Mouse (Mus musculus) heart, postnatal 0 days (tissue): ENCODE results near the gene Nutm1. TPM values are rescaled to one million over a fixed set of nuclear protein-coding genes. Genes with fewer than 3 reads are reported as not detected.

Experiments used
- ATAC-seq: fragments of 200-750 bp; cut with Nextera tagmentation; 2 replicates; pipeline ENCODE4 v1.8.0; 2017; ENCODE audit warnings: low read depth, moderate number of reproducible peaks, moderate library complexity; ENCODE audit not compliant: insufficient read depth
- DNase-seq: peaks from one replicate; pipeline ENCODE4 v3.0.0-alpha.2; 2016; ENCODE audit warnings: low spot score
- H3K27ac ChIP-seq: fragments of 300-500 bp; sonication (generic); 2 replicates; pipeline ENCODE4 v1.5.1; 2014; ENCODE audit warnings: low read depth, mild to moderate bottlenecking
- H3K27me3 ChIP-seq: fragments of 300-500 bp; sonication (generic); 2 replicates; pipeline ENCODE4 v1.6.1; 2014; ENCODE audit warnings: low read length, mixed read lengths; ENCODE audit not compliant: control insufficient read depth, insufficient read depth
- H3K36me3 ChIP-seq: fragments of 300-500 bp; sonication (generic); replicated peaks from 2 replicates; pipeline ENCODE4 v1.6.1; 2014; ENCODE audit warnings: low read length, mixed read lengths; ENCODE audit not compliant: control insufficient read depth, insufficient read depth
- H3K4me1 ChIP-seq: fragments of 300-500 bp; sonication (generic); 2 replicates; pipeline ENCODE4 v1.6.1; 2014; ENCODE audit warnings: antibody characterized with exemption; ENCODE audit not compliant: control insufficient read depth, insufficient read depth
- H3K4me2 ChIP-seq: fragments of 300-500 bp; sonication (generic); 2 replicates; pipeline ENCODE4 v1.6.1; 2014; ENCODE audit warnings: low read depth, mild to moderate bottlenecking, low read length, moderate library complexity
- H3K4me3 ChIP-seq: fragments of 300-500 bp; sonication (generic); 2 replicates; pipeline ENCODE4 v1.5.1; 2014; ENCODE audit warnings: low read depth, low read length
- H3K9ac ChIP-seq: fragments of 300-500 bp; sonication (generic); replicated peaks from 2 replicates; pipeline ENCODE4 v1.6.1; 2014; ENCODE audit warnings: low read depth, low read length, mixed read lengths
- H3K9me3 ChIP-seq: fragments of 300-500 bp; sonication (generic); replicated peaks from 2 replicates; pipeline ENCODE4 v1.6.1; 2016; ENCODE audit warnings: low read length; ENCODE audit not compliant: control insufficient read depth
- CTCF ChIP-seq: IDR thresholded peaks from 2 replicates; pipeline ENCODE4 v1.5.1; 2016; ENCODE audit warnings: antibody characterized with exemption, control low read depth, low read depth
- EP300 ChIP-seq: IDR thresholded peaks from 2 replicates; pipeline ENCODE4 v1.6.1; 2016; ENCODE audit warnings: antibody characterized with exemption, low read depth
- WGBS: fragments of 180-500 bp; shearing (Covaris S2); extraction: QIAGEN DNeasy Blood & Tissue Kit; methylation state at CpG from one replicate; pipeline ENCODE4 v1.1.7; 2014; 5-methylcytosine and 5-hydroxymethylcytosine counted together
- polyA plus RNA-seq: library from polyadenylated mRNA; unstranded; fragments of >200 nt; fragmentation: Nextera tagmentation; extraction: Ambion mirVana; gene quantifications from 2 replicates; pipeline ENCODE4 v1.2.1, GENCODE M21; 2015
- total RNA-seq: library from RNA; depleted of rRNA; stranded (reverse); fragments of >200 nt; gene quantifications from 2 replicates; pipeline ENCODE4 v1.2.3, GENCODE M21; 2014; ENCODE audit warnings: low replicate concordance; rRNA removed

Gene Nutm1
- total RNA-seq (not detected in 2 replicates), polyA plus RNA-seq (not detected in 2 replicates)

DNA sequence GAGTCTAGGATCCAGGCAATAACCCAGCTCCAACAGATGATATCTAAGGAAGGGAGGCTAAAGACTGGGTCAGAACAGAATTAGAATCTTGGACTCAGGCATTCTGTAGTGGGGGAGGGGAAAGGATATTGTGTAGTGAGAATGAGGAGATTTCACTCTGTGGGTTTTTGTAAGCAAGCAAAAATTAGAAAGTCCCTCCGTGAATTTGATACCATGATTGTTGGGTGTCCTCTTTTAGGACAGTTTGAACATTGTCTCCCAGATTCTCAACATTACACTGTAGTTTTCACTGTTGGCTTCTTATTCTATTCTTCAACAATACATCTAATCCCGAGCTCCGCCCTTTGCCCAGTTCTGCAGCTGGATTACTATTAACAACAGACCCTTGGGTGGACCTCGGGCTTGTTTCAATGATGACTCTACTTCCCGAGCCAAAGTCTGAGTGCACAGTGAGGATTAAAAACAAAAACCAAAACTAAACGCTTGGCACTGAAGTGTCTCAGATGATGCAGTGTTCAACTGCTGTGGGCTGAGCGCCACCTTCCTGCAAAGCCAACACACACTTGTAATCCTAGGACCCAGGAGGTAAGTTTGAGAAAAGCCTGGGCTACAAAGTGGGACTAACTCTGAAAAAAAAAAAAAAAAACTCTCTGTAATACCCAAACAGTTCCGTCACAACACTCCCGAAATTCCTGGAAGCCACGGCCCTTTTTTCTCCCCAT, at the start of gene Nutm1:
Nutm1 (minus strand) TSS at position 51 of the 722 bp plus-strand sequence.
- peaks cover 5% of the 10 kb centered on the region; the same call in 1 of the 2 replicates for H3K4me1 ChIP-seq
- no peaks in the 10 kb centered on the region for H3K27me3 ChIP-seq
- H3K9ac ChIP-seq, result no peak within 1 kb of the TSS
- no peaks in the 10 kb centered on the region for H3K9me3 ChIP-seq
- no peak within 1 kb of the TSS for H3K27ac ChIP-seq
- DNase-seq, result no peak
- no peak within 1 kb of the TSS for H3K4me3 ChIP-seq
- H3K4me2 ChIP-seq, result no peak within 1 kb of the TSS
- TF ChIP-seq CTCF, result 0 out of 2 replicates have a peak, but pooled peaks have one; percentile 15
- no peak for TF ChIP-seq EP300
- no peaks in the 10 kb centered on the region for H3K36me3 ChIP-seq
- ATAC-seq, result no peak
- 57% methylated on average over 10 of the region's 10 CpGs for WGBS

DNA sequence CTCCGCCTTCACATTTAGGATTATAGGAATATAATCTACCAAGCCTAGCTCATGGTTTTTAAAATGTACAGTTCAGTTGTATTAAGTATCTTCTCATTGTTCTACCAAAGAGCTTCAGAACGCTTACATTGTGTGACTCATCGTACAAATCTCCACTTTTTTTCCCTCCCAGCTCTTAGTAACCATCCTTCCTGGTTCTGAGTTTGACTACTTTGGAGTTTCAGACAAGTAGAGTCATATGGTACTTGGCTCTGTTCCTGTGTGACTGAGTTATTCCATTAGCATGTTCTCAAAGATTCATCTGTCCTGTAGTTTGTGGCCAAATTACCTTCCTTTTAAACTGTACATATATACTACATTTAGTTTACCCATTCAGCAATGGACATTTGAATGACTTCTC, 49.6 kb upstream of the Nutm1 start:
- DNase-seq, result peak; percentile 45
- no peaks in the 10 kb centered on the region for H3K27me3 ChIP-seq
- peak overlapping the region; percentile 31; the same call in 1 of the 2 replicates for H3K4me2 ChIP-seq
- ATAC-seq, result peak; percentile 39
- TF ChIP-seq EP300, result no peak
- TF ChIP-seq CTCF, result no peak
- H3K9me3 ChIP-seq, result no peaks in the 10 kb centered on the region
- H3K36me3 ChIP-seq, result no peaks in the 10 kb centered on the region
- H3K4me1 ChIP-seq, result peaks cover 15% of the 10 kb centered on the region
- H3K27ac ChIP-seq, result peak overlapping the region; percentile 24
- no peak overlapping the region for H3K9ac ChIP-seq
- H3K4me3 ChIP-seq, result no peak overlapping the region
- WGBS, result 71% methylated on average over 3 of the region's 3 CpGs

DNA sequence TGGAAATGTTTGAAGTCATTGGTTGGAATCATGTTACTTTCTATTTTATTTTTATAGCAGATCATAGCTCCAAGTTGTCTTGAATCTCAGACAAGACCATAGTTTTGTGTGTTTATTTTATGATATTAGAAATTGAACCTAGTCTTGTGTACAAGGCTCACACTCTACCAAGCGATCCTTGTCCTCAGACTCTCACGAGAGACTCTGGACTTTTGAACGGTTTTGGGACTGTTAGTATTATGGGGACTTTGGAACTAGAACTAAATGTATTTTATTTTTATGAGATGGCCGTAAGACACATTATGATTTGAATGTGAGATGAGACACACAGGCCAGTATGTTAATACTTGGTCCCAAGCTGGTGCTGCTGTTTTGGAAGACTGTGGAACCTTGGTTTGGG, 39.1 kb upstream of the Nutm1 start:
- WGBS, result 95% methylated on average over 4 of the region's 4 CpGs
- no peak overlapping the region for H3K27ac ChIP-seq

DNA sequence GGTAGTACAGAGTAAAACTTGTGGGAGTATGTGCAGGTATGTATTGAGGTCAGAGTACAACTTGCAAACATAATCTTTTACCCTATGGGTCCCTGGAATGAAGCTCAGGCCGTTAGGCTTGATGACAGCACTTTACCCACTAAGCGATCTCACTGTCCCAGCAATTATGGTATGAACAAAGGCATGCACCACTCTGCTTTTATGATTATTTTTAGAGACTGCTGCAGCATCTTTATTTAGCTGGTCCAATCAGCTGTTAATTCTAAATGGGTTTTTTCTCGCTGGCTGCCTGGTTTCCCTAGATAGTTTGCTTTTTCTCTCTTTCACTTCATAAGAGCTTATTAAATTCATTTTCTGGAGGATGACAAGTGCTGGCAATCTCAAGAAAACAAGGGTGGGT, 37.1 kb upstream of the Nutm1 start:
- Histone ChIP-seq H3K27ac (peak overlapping the region; percentile 94), H3K9me3 (no peaks in the 10 kb centered on the region), H3K27me3 (no peaks in the 10 kb centered on the region), H3K4me1 (peaks cover 20% of the 10 kb centered on the region), H3K9ac (no peak overlapping the region), H3K4me2 (peak overlapping the region; percentile 34), H3K36me3 (no peaks in the 10 kb centered on the region; the same call in 1 of the 2 replicates), H3K4me3 (peak overlapping the region; percentile 23; the same call in 1 of the 2 replicates)
- ATAC-seq, result peak; percentile 86
- DNase-seq, result peak; percentile 82
- WGBS, result 41% methylated on average over 3 of the region's 3 CpGs
- no peak for TF ChIP-seq CTCF
- TF ChIP-seq EP300, result no peak

More for the DNA sequence above, 39.1 kb upstream of the Nutm1 start:
- H3K27me3 ChIP-seq, result no peaks in the 10 kb centered on the region
- DNase-seq (no peak), ATAC-seq (no peak)
- TF ChIP-seq EP300 (no peak), CTCF (no peak)
- peaks cover 20% of the 10 kb centered on the region for H3K4me1 ChIP-seq
- no peak overlapping the region for H3K4me3 ChIP-seq
- no peaks in the 10 kb centered on the region for H3K9me3 ChIP-seq
- H3K36me3 ChIP-seq, result no peaks in the 10 kb centered on the region; the same call in 1 of the 2 replicates
- no peak overlapping the region for H3K9ac ChIP-seq
- no peak overlapping the region for H3K4me2 ChIP-seq

DNA sequence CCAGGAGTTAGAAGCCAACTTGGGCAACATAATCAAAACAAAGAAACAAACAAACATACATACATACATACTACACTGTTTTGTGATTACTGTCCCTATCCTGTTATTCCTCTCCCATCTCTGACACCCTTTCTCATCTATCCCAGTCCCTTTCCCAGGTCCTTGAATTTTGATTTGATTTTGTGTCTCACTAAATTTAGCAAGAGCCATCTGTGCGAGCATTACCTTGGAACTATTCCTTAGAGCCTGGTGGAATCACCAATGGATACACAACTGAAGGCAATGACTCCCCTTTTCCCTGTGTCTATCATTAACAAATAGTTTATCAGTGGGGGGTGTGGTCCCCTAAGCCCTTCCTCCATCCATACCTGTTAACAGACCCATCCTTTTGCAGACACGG, 33.7 kb upstream of the Nutm1 start:
- no peaks in the 10 kb centered on the region for H3K9me3 ChIP-seq
- no peaks in the 10 kb centered on the region for H3K27me3 ChIP-seq
- no peak for DNase-seq
- H3K36me3 ChIP-seq, result no peaks in the 10 kb centered on the region; the same call in 1 of the 2 replicates
- no peak overlapping the region for H3K4me3 ChIP-seq
- no peak for ATAC-seq
- 64% methylated on average over 2 of the region's 2 CpGs for WGBS
- H3K9ac ChIP-seq, result no peak overlapping the region
- H3K27ac ChIP-seq, result no peak overlapping the region
- H3K4me1 ChIP-seq, result peaks cover 14% of the 10 kb centered on the region
- TF ChIP-seq CTCF (no peak), EP300 (no peak)
- H3K4me2 ChIP-seq, result no peak overlapping the region
